Mouse (Mus musculus): ENCODE results near the gene Tmprss11b. TPM values are rescaled to one million over a fixed set of nuclear protein-coding genes. Genes with fewer than 3 reads are reported as not detected.
A peak's percentile ranks its signal among the peaks of the same experiment; 100 is the strongest.
"Not testable (repeated sequence)": the region's sequence is repeated elsewhere in the genome, so short reads cannot be mapped to it uniquely, and the experiment has no call there.

Tmprss11b gene
- not detected for polyA plus RNA-seq (2021)

DNA sequence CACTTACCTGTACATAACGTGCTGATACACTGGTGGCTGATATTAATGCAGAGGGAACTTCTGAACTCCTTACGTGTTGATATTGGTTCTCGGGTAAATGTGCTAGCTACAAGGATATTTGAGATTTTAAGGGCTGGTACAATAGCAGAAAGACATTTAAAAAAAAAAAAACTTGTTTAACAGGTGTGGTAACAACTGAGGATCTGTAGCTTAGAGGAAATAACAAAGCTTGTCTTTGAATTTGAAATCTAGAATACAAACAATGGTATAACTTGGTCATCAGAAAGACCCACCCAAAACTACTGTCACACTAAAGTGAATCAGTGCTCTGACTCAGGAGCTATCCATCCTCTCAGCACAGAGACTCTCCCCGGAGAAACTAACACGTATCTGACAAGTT, at the start of gene Tmprss11b:
Tmprss11b (minus strand) TSS at position 101 of the 400 bp plus-strand sequence.
- no peak for DNase-seq (ENCODE audit: low read depth, low spot score)
- no peak for ATAC-seq
- POLR2A ChIA-PET: no interaction called here
- TF ChIP-seq CTCF (IDR thresholded peaks at IDR 0.05): no peak
- H3K27me3 ChIP-seq: peaks cover 14% of the 10 kb centered on the region
- in situ Hi-C loops (cut with MboI; ENCODE audit: low pct_unique_long_range_greater_than_20kb): no loop called here
- CTCF ChIA-PET: interaction anchor here (0.8 kb wide), 1 partner anchor 9 kb away, joined by 3 read pairs; no protein-coding TSS in a partner anchor

DNA sequence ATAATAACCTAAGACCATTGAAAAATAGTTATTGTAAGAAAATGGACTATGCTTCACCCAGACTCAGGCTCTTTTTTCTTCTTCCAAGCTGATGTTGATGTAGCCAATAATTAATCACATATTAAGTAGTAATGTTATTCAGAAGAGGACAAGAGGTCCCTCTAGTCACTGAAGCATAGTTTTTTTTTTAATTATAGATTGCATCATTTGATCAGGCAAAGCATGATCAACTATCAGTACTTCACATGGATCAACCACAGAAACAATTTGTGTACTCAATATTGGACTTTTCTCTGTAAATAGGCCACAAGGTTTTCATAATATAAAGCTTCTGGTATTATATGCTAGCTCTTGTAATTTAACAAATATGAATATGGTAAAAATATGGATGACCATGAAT, 48.9 kb upstream of the Tmprss11b start:
- in situ Hi-C loops (cut with MboI; ENCODE audit: low pct_unique_long_range_greater_than_20kb): no loop called here
- TF ChIP-seq CTCF (IDR thresholded peaks at IDR 0.05): no peak

DNA sequence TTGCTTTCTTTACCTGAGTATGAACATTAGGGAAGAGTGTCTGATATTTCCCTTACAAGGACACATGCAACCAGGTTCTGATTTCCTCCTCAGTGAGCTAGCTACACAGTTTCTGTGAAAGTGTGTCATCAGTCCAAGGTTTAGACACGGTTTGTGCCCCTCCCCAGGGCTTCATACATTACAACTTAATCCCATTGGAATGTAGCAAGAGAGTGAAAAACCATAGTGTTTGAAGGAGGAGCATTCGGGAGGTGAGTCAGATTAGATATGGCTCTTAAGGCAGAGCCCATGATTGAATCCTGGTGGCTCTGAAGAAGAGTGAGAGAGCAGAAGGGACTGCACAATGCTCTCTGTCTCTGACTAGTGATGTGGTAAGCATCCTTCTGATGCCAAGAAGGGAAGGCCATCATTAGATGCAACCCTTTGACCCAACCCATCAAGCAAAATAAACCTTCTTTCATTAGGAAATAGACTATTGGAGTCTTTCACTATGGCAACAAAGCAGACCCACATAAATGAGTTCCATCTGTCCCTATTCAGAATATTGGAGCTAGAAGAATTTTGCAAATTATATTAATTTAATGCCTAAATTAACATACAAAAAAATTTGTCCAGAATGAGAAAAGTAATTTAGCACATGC, 46.8 kb upstream of the Tmprss11b start:
- peaks cover 14% of the 10 kb centered on the region for H3K27me3 ChIP-seq
- in situ Hi-C loops (cut with MboI; ENCODE audit: low pct_unique_long_range_greater_than_20kb): no loop called here
- peak; percentile 15 for DNase-seq (ENCODE audit: low read depth, low spot score)
- no peak for TF ChIP-seq CTCF (IDR thresholded peaks at IDR 0.05)
- CTCF ChIA-PET: no interaction called here
- ATAC-seq: peak; percentile 85
- POLR2A ChIA-PET: no interaction called here

More for the DNA sequence above, 48.9 kb upstream of the Tmprss11b start:
- ATAC-seq: no peak
- ChIA-PET CTCF (interaction anchor here (1.1 to 1.2 kb wide), 2 partner anchors 12 to 16 kb away, joined by 3 to 4 read pairs; no protein-coding TSS in a partner anchor), POLR2A (no interaction called here)
- peaks cover 5% of the 10 kb centered on the region for H3K27me3 ChIP-seq
- no peak for DNase-seq (ENCODE audit: low read depth, low spot score)

DNA sequence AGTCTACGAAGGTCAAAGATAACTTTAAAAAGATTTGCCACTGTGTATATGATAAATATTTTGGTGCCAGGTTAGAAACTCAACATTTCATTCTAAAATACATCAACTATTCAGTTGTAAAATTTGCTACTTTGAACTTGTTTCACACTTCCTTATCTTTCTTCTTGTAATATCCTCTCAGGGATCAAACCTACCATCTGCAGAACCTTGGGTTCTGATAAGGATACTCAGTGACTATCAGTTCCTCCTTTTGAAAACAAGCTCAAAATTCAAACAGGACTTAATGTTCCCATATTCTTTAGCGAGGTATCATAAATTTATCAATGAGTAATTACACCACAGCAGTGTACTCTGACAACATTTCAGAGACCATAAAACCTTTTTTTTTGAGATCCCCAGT, 38.8 kb upstream of the Tmprss11b start:
- CTCF ChIA-PET: no interaction called here
- ATAC-seq: no peak
- POLR2A ChIA-PET: no interaction called here
- in situ Hi-C loops (cut with MboI; ENCODE audit: low pct_unique_long_range_greater_than_20kb): no loop called here
- no peak for TF ChIP-seq CTCF (IDR thresholded peaks at IDR 0.05)
- DNase-seq (ENCODE audit: low read depth, low spot score): no peak
- peaks cover 17% of the 10 kb centered on the region for H3K27me3 ChIP-seq

DNA sequence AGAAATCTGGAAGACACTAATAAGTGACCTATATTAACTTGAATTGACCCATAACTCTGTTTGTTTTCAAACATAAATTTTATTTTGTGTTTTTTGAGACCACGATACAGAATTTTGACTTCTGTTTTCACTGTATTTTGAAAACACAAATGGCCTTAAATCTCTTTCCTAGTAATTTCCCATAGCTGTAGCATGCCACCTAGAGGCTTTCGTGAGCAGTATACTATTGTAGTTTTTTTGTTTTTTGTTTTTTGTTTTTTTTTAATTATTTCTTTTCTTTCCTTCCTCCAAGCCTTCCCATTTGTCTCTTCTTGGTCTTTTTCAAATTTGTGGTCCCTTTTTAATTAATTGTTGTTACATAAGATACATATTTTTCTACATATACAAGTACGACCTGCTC, 28.8 kb upstream of the Tmprss11b start:
- POLR2A ChIA-PET: no interaction called here
- H3K27me3 ChIP-seq: no peaks in the 10 kb centered on the region

DNA sequence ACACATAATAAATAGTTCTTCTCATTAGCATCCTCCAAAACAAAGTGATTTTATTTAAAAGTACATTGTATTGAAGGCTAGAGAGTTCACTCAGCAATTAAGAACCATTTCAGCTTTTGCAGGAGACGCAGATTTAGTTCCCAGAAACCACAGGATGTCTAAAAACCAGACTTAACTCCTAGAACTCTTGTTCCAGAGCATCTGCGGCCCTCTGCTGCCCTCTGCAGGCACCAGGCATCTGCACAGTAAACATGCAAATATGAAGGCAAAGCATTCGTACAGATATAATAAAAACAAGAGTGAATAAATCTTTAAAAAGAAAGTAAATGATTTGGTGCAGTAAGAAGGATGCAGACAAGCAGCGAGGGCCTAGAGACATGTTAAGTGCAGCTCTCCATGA, 8.5 kb upstream of the Tmprss11b start:
- POLR2A ChIA-PET: no interaction called here

More for the DNA sequence above, 28.8 kb upstream of the Tmprss11b start:
- in situ Hi-C loops (cut with MboI; ENCODE audit: low pct_unique_long_range_greater_than_20kb): no loop called here
- peak; percentile 32 for TF ChIP-seq CTCF (IDR thresholded peaks at IDR 0.05)
- CTCF ChIA-PET: interaction anchor here (1.0 kb wide), 1 partner anchor 12 kb away, joined by 4 read pairs; no protein-coding TSS in a partner anchor
- no peak for DNase-seq (ENCODE audit: low read depth, low spot score)
- ATAC-seq: no peak

DNA sequence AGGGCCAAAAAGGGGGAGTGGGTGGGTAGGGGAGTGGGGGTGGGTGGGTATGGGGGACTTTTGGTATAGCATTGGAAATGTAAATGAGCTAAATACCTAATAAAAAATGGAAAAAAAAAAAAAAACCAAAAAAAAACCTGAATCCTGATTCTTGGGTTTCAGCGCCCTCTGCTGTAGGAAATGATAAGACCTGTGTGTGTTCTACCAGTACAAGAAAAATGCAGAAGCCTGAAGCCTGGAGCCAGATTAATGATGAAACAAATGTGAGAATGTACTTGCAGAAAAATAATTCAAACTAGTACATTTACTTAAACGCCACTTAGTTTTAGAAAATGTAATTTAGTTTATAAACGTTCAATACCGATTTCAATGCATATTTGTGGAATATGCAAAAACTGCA, 27.0 kb downstream of the Tmprss11b start:
- not testable (repeated sequence) for DNase-seq (ENCODE audit: low read depth, low spot score); ATAC-seq; H3K27me3 ChIP-seq
- peak; percentile 36 for TF ChIP-seq CTCF (IDR thresholded peaks at IDR 0.05)
- in situ Hi-C loops (cut with MboI; ENCODE audit: low pct_unique_long_range_greater_than_20kb): loop anchor here (5.0 kb wide), 1 partner anchor 167 kb away; no protein-coding TSS in a partner anchor
- CTCF ChIA-PET: interaction anchor here (1.2 kb wide), 2 partner anchors 27 to 229 kb away, joined by 3 to 4 read pairs; no protein-coding TSS in a partner anchor
- POLR2A ChIA-PET: interaction anchor here (0.6 kb wide), 1 partner anchor 123 kb away, joined by 5 read pairs; no protein-coding TSS in a partner anchor

More for the DNA sequence above, 8.5 kb upstream of the Tmprss11b start:
- DNase-seq (ENCODE audit: low read depth, low spot score) (peak; percentile 1), ATAC-seq (no peak)
- peak; percentile 94 for TF ChIP-seq CTCF (IDR thresholded peaks at IDR 0.05)
- no peaks in the 10 kb centered on the region for H3K27me3 ChIP-seq
- CTCF ChIA-PET: interaction anchor here (0.6 to 2.0 kb wide), 5 partner anchors 8 to 45 kb away, joined by 3 to 6 read pairs (median 3); no protein-coding TSS in a partner anchor
- in situ Hi-C loops (cut with MboI; ENCODE audit: low pct_unique_long_range_greater_than_20kb): no loop called here

DNA sequence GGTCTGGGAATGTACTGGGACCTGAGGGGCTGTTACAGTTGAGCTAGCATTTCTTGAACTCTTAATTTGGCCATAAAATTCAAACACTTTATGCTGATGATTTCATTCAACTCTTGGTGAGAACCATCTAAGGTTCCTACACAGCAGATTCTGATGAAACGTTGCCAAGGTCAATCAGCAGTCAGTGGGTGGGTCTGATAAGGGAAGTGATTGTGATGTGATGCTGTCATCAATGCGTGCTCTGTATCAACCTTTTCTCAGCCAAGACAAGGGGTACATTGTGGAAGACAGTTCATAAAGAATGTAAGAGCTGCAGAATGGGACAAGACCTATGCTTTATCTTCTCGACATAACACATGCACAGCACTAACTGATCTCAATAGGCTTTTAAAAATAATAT, 35.4 kb downstream of the Tmprss11b start:
- in situ Hi-C loops (cut with MboI; ENCODE audit: low pct_unique_long_range_greater_than_20kb): no loop called here
- TF ChIP-seq CTCF (IDR thresholded peaks at IDR 0.05): no peak
- CTCF ChIA-PET: interaction anchor here (0.8 to 1.2 kb wide), 2 partner anchors 9 to 117 kb away, joined by 3 read pairs; no protein-coding TSS in a partner anchor
- H3K27me3 ChIP-seq: no peaks in the 10 kb centered on the region
- POLR2A ChIA-PET: no interaction called here
- DNase-seq (ENCODE audit: low read depth, low spot score) (no peak), ATAC-seq (no peak)

DNA sequence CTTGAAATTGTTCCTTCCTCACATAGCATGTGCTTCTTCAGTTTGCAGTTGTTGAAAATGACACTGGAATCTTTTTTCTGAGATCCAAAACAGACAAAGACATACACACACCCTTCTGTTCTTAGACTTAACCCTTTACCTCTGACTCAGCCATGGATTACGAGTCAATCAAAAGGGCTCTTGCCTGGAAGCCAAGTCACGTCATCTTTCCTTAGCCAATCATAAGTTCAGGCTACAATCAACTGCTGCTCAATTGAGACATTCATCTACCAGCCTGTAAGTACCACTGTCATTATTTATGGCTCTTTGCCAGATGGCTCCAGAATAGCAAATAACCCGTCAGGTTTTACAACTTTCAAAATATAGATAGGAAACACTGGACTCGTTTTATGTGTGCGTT, 43.8 kb downstream of the Tmprss11b start, which contains the start of gene Tmprss11f:
Tmprss11f (minus strand) TSS at position 101 of the 400 bp plus-strand sequence.
- CTCF ChIA-PET: no interaction called here
- H3K27me3 ChIP-seq: no peaks in the 10 kb centered on the region
- POLR2A ChIA-PET: no interaction called here
- no peak for ATAC-seq
- DNase-seq (ENCODE audit: low read depth, low spot score): no peak
- in situ Hi-C loops (cut with MboI; ENCODE audit: low pct_unique_long_range_greater_than_20kb): no loop called here
- TF ChIP-seq CTCF (IDR thresholded peaks at IDR 0.05): no peak

DNA sequence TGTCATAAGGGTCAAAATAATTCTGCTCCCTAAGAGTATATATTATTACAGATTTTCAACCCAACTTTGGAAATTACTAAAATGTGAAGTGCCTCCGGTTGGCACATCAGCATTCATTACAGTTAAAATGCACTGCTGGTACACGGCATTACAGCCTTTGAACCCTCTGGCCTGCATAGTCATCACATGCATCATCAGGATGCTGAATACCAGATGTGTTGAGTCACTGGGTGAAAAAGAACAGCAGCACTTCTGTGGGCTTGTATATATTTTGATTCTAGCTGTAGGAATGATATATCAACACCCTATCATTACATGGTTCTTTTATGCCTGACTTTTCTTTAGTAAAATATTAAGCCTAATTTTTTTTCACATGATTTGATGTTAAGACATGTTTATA, 45.5 kb downstream of the Tmprss11b start:
- ChIA-PET CTCF (no interaction called here), POLR2A (no interaction called here)
- no peak for TF ChIP-seq CTCF (IDR thresholded peaks at IDR 0.05)
- no peaks in the 10 kb centered on the region for H3K27me3 ChIP-seq
- peak; percentile 95 for ATAC-seq
- in situ Hi-C loops (cut with MboI; ENCODE audit: low pct_unique_long_range_greater_than_20kb): no loop called here
- DNase-seq (ENCODE audit: low read depth, low spot score): no peak

DNA sequence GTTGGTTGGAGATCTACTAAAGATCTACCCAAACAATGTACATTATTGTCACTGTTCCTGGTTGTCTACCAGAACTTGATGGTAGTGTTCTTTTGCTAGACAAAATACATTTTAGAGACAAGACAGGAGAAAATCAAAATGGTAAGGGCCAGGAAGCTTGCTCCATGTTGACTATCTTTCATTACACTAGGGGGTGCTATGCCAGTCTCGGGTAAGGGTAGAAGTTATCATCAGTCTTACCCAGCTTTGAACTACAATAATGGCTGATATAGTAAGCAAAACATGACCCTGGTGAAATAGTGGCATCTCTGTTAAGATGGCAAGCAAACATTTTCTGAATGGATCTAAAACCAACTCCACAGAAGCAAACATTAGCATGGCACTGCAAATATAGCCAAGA, 54.4 kb downstream of the Tmprss11b start:
- in situ Hi-C loops (cut with MboI; ENCODE audit: low pct_unique_long_range_greater_than_20kb): no loop called here
- CTCF ChIA-PET: interaction anchor here (1.1 kb wide), 1 partner anchor 27 kb away, joined by 4 read pairs; no protein-coding TSS in a partner anchor
- POLR2A ChIA-PET: no interaction called here
- TF ChIP-seq CTCF (IDR thresholded peaks at IDR 0.05): peak; percentile 18
- ATAC-seq (no peak), DNase-seq (ENCODE audit: low read depth, low spot score) (no peak)
- H3K27me3 ChIP-seq: no peaks in the 10 kb centered on the region

Other genes with a start within 250 kb of the Tmprss11b start
- gene Tmprss11a, start 207.4 kb downstream of the Tmprss11b start, polyA plus RNA-seq (2021): not detected
- gene Tmprss11g, start 157.8 kb downstream of the Tmprss11b start, polyA plus RNA-seq (2021): not detected
- not detected for gene Tmprss11f, start 43.9 kb downstream of the Tmprss11b start, polyA plus RNA-seq (2021)
- gene Tmprss11e, start 69.5 kb upstream of the Tmprss11b start, polyA plus RNA-seq (2021): 0.03 TPM
- 60.4 TPM for gene Ythdc1, start 127.9 kb upstream of the Tmprss11b start, polyA plus RNA-seq (2021)
- 0.23 TPM for gene Ugt2b34, start 230.6 kb upstream of the Tmprss11b start, polyA plus RNA-seq (2021)